Mouse (Mus musculus) layer of hippocampus, adult 9-11 months (tissue): ENCODE measurements around the gene Ehmt2.
"Not testable (repeated sequence)": the region's sequence is repeated elsewhere in the genome, so short reads cannot be mapped to it uniquely, and the experiment has no call there.

Experiments
- DNase-seq: peaks from one replicate; pipeline ENCODE4 v3.0.0; 2022

The Ehmt2 gene

DNA sequence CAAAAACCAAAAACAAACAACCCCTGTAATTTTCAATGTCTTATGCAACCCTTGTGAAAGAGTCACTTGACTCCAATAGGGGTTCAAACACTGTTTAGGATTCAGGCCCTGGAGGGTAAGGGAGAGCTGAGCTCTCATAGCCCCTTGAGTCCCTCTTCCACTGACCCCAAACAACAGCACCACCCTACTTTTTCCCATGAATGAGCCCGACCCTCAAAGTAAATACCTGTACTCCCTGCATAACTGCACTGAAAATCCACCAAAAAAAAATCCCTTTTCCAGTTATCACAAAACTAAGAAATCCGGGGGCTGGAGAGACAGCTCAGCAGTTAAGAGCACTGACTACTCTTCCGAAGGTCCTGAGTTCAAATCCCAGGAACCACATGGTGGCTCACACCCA is 57.6 kb downstream of the Ehmt2 start:
- DNase-seq: no peak

DNA sequence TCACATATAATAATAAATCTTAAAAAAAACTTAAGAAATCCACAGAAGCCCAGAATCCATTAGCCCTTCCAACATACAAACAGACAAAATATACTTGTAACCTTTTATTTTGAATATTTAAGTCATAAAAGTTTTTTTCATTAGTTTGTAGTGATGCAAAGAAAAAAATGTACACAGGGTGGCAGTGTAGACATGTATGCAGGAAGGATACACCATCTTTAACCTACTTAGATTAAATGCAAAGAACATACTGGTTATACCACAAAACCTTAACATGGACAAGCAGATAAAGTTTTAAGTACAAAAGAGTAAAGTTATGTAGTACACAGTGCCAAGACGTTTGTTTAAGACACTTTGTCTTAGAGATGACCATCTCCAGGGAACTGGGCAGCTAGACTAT is 58.1 kb downstream of the Ehmt2 start:
- DNase-seq: no peak

DNA sequence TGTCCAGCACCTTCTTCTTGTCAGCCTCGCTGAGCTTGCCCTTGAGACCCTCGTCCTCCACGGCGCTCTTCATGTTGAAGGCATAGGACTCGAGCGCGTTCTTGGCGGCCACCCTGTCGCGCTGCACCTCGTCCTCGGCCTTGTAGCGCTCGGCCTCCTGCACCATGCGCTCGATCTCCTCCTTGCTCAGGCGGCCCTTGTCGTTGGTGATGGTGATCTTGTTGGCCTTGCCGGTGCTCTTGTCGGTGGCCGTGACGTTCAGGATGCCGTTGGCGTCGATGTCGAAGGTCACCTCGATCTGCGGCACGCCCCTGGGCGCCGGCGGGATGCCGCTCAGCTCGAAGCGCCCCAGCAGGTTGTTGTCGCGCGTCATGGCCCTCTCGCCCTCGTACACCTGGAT is 59.0 kb downstream of the Ehmt2 start:
- DNase-seq: not testable (repeated sequence)

DNA sequence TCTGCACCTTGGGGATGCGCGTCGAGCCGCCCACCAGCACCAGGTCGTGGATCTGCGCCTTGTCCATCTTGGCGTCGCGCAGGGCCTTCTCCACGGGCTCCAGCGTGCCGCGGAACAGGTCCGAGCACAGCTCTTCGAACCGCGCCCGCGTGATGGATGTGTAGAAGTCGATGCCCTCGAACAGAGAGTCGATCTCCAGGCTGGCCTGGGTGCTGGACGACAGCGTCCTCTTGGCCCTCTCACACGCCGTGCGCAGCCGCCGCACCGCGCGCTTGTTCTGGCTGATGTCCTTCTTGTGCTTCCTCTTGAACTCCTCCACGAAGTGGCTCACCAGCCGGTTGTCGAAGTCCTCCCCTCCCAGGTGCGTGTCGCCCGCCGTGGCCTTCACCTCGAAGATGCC is 59.7 kb downstream of the Ehmt2 start:
- not testable (repeated sequence) for DNase-seq

DNA sequence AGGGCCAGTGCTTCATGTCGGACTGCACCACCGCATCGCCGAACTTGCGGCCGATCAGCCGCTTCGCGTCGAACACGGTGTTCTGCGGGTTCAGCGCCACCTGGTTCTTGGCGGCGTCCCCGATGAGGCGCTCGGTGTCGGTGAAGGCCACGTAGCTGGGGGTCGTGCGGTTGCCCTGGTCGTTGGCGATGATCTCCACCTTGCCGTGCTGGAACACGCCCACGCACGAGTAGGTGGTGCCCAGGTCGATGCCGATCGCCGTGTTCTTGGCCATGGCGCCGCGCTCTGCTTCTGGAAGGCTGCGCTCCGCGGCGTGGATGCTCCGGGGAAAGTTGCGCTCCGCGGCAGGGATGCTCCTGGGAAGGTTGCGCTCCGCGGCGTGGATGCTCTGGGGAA is 60.5 kb downstream of the Ehmt2 start:
- not testable (repeated sequence) for DNase-seq

DNA sequence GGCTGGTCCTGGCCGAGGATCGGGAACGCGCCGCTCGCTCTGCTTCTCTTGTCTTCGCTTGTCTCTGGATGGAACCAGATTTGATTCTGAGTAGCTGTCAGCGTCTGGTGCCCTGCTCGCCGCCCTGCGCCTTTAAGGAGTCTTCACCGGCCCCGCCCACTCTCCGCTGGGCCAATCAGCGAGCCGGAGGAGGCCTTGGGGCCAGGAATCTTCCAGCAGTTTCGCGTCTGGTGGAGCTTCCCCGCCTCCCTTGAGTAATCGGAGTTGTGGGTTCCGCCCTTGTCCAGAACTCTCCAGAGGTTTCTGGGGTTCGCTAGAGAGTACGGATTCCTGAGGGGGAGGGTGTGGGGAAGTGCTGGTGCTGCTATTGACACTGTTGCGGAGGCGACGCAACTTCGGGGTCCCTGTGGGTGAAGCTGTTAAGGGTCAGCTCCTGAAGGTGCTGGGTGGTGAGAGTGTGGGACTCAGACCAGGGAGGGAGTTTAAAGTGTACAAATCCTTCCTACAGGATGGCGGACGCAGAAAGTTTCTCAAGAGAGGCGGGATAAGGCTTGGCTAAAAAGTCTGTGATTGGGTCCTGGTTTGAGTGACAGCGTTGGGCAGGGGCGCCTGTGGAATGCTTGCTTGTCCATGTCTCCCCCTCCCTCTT is 61.0 kb downstream of the Ehmt2 start, which contains the start of gene Hspa1b:
Hspa1b (minus strand) TSS at position 109 of the 649 bp plus-strand sequence.
- peak; percentile 85 for DNase-seq

DNA sequence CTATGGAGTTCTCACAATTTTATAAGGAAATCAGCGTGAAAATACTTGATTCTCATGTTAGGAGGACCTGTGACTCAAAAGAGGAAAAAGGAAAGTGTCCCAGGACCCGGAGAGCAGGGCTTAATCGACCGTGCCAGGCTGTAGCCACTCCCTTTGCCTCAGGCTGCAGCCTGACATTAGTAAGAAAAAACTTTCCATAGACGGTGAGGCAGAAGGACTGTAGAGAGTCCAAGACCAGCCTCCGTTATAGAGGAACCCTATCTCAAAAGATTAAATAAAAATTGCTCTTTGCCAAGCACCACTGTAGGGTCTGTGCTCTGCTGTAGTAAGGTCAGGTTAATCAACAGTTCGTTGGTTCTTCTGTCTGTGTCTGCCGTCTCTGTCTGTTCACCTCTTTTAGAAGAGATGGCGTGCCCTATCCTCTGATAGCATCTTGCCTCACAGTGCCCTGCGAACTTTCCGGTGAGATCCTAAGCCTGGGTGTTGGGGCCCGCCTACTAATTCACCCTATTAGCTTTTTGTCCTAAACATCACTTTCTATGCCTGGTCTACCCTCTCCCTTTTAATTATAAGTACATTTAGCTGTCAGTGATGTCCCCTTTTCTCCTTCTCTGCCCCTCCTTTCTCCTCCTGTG is 61.7 kb downstream of the Ehmt2 start:
- no peak for DNase-seq

DNA sequence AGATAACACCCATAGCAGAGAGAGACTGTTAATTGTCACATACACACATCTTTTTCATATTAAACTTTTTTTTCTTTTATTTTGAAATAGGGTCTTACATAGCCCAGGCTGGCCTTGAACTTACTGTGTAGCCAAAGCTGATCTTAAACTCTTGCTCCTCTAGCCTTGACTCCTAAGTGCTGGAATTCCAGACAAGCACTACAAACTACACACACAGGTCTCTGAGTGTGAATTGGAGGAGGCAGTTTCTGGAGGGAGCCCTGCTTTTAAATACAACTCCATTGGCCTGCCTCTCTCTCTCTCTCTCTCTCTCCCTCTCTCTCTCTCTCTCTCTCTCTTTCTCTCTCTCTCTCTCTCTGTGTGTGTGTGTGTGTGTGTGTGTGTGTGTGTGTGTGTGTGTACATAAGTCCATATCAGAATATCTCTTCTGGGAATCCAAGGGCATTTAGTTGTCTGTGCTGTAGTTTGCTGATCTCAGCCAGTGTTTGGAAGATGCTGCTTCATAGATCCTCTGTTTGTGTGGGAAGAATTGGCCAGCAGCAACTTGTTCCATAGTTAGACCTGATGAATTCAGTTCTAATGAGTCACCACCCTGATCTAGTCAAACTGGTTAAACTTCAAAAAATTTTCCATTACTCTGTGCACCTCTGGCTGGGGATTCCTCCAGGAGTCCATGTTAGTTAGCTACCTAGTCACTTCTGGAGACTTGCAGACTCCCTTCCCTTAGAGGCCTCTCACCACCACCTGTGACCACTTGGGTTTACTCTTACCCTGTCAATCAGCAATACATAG is 62.6 kb downstream of the Ehmt2 start:
- no peak for DNase-seq

DNA sequence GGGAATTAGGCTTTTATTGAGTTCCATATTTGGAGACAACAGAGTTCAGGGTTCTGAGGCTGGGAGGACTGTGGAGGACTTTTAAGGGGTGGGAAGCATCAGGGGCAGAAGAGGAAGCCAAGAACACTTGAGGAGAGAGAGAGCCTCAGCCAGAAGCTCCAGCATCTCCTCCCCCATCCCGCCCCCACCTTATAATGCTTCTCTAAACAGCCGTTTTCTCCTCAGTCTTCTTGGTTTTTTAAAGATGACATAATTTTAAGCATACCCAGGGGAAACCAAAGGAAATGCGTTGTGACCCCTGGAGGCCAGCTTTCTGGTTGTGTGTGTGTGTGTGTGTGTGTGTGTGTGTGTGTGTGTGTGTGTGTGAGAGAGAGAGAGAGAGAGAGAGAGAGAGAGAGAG is 63.9 kb downstream of the Ehmt2 start:
- DNase-seq: no peak

DNA sequence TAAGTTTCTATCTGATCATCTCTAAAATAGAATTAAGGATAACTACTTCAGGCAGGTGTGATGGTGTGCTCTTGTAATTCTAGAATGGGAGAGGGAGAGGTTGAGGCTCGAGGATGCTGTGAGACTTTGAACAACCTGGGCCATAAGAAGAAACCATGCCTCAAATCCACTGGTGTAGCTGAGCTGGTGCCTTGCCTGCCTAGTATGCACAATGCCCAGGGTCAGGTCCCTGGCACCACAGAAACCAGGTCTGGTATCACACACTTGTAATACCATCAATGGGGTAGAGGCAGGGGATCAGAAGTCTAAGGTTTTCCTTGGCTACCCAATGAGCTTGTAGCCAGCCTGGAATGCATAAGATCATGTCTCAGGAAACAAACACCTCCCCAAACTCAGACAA is 64.6 kb downstream of the Ehmt2 start:
- DNase-seq: no peak
